Mouse (Mus musculus): ENCODE results near the gene Lmna.

The Lmna gene

DNA sequence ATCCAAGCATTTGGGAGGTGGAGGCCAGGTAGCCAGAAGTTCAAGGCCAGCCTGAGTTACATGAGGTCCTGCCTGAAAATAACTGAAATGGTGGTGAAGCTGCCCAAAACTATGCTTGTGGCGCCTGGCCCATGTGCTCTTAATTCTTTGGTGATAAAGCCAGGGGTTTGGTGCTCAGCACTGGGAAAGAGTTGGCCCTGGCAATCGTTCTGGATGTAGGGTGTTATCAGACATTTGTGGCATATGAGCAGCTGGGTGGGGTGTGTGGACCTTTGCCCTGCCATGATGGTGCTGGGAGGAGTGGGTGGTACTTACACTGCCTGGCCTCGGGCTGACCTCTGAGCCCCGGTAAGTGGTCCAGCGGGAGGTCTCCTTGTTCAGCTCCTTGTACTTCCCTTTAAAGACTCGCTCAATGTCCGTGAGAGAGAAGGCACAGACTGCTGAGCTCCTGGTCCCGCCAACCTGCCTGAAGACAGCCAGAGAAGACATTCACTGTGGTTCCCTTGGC is 62.0 kb downstream of the Lmna start:
- no peak for DNase-seq (ENCODE audit: low read depth)

GRCm38 (mm10) chr3:88446471-88447123 is 63.2 kb downstream of the Lmna start:
- no peak for DNase-seq (ENCODE audit: low read depth)

DNA sequence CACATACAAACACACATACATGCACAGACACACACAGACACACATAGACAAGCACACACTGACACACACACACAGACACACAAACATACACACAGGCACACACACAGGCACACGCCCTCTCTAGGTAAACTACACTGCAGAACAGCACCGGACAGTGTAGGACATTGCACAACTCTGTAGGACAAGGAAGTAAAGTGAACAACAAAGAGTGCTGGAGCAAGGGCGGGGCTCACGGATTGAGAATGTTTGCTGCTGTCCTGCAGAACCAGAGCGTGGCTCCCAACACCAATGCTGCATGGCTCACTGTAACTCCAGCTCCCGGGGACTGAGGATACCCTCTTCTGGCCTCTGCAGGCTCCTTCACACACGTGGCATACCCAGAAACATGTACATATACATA is 66.9 kb downstream of the Lmna start:
- no peak for DNase-seq (ENCODE audit: low read depth)

DNA sequence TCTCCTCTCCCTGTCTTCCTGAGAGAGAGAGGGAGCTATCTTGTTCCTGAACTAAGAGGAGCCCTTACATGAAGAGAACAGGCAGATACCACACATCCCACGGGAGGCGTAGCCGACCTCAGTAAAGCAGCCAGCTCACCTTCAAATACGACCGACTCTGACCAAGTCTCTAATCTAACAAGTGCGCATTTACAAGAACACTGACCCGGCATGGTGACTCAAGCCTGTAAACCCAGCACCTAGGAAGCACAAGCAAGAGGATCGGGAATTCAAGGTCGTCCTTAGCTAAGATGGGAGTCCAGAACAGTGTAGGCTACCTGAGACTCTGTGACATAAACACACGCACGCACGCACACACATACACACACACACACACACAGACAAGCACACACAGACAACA is 67.3 kb downstream of the Lmna start:
- DNase-seq (ENCODE audit: low read depth), result no peak

- peak; percentile 54 for DNase-seq (ENCODE audit: low read depth)
These were observed 69.0 kb downstream of the Lmna start for GRCm38 (mm10) chr3:88440500-88441381.

- DNase-seq (ENCODE audit: low read depth), result no peak
These were observed 70.2 kb downstream of the Lmna start for GRCm38 (mm10) chr3:88439582-88439981.

DNA sequence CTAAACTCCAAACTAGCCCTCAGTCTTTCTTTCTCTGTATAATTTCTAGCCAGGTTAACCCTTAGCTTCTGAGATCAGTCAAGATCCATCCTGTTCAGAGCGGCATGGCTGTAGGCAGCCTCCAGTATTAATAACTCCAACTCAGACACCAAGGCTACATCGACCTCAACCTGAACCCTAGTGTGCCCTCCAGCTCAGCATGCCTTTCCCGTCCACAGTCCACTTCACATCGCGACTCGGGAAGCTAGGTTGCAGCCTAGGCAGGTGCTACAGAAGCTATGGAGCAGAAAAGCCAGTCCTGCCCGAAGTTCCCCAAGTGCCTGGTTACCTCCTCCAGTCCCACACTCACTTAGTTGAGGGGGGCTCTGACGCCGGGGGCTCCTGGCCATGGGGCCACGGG is 72.3 kb downstream of the Lmna start:
- no peak for DNase-seq (ENCODE audit: low read depth)

DNA sequence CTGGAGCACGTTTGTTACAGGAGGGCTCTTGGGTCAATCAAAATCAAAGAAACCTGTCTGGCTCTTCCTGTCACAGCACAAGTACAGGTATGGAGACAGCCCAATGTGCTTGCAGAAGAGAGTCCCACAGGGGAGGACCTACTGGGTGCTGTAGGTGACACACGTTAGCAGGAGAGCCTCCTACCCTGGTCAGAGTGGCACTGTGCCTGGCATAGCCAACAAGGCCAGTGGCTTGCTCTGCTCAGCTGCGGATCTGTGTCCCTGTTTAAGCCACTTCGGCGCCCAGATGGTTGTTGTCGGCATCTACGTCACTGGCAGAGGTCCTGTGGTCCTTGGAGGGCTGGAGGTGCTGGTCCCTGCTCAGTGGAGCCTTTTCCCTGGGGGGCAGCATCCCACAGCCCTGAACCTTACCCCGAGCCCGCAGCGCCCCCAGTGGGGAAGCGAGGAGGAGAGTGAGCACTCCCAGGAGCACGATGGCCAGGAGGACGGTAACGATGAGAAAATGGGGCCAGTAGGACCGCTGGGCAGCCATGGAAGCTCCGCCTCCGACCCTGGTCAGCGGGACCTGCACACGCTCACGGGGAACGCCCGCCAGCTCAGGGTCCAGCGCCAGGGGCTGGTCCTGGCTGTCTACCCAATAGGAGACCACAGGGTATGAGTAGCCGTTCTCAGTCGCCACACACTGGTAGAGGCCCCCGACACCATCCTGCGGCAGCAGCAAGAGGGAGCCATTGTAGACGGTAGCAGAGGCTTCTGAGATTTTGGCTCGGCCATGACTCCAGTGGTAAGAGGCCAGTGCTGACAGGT is 73.2 kb downstream of the Lmna start:
- DNase-seq (ENCODE audit: low read depth), result peak; percentile 40

- DNase-seq (ENCODE audit: low read depth), result no peak
These were observed 74.2 kb downstream of the Lmna start for GRCm38 (mm10) chr3:88435515-88435914.
